Mouse (Mus musculus) v-Abl transformed pro-B cells (cell line): ENCODE data around the gene Ror1.

Source experiments
- in situ Hi-C, 2 experiments: fragments of 400-800 bp; cut with MboI; formaldehyde crosslinking; loops; one replicate each; pipeline ENCODE4 v1.15.1; 2025; ENCODE audit not compliant: unreplicated experiment in 2 of 2

The Ror1 gene

GRCm38 (mm10) chr4:100244250-100244649, 148.7 kb downstream of the Ror1 start:
- in situ Hi-C loops, result no loop called here

DNA sequence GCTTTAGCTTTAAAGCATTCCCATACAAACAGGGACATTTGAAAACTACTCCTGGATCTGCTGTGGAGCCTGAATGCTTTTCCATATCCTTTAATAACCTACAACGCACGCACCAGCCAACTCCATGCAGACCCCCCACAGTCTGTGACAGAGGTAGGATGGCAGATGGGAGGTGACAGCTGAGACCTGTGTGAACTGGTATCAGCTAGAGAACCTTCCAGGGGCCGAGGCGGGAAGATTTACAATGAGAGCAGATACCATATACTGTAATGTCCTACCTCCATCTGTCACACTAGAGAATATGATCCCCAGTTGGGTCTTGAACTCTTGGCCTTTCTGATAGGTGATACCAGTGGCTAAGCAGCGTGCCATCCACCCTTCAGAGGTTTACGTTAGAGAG, 149.1 kb downstream of the Ror1 start:
- in situ Hi-C loops, result no loop called here

GRCm38 (mm10) chr4:100247826-100248225, 152.2 kb downstream of the Ror1 start:
- in situ Hi-C loops, result no loop called here

GRCm38 (mm10) chr4:100248273-100248672, 152.7 kb downstream of the Ror1 start:
- in situ Hi-C loops, result no loop called here

- in situ Hi-C loops, result no loop called here
These were observed 155.7 kb downstream of the Ror1 start for GRCm38 (mm10) chr4:100251270-100251669.

- in situ Hi-C loops, result no loop called here
These were observed 156.5 kb downstream of the Ror1 start for GRCm38 (mm10) chr4:100252050-100252449.

GRCm38 (mm10) chr4:100252646-100253045, 157.1 kb downstream of the Ror1 start:
- in situ Hi-C loops, result no loop called here

- in situ Hi-C loops, result no loop called here
These were observed 157.8 kb downstream of the Ror1 start for GRCm38 (mm10) chr4:100253401-100253800.

- in situ Hi-C loops, result no loop called here
These were observed 158.2 kb downstream of the Ror1 start for GRCm38 (mm10) chr4:100253831-100254230.

- in situ Hi-C loops, result no loop called here
These were observed 162.9 kb downstream of the Ror1 start for GRCm38 (mm10) chr4:100258462-100258861.

DNA sequence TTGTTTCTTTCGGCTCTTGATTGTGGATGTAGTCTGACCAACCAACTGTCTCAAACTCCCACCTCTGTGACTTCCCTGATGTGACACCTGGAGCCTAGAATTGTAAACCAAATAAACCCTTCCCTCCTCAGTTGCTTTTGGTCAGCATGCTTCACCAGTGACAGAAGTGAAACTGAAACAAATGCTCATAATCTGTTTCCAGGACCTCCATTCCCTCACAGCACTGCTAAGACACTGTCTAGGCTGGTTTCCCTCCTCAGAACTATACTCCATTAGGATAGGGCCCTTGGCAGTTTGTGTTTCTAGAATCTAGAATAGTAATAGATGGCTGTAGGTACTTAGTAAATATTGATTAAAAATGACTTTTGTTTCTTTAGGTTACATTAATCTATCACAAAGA, 168.3 kb downstream of the Ror1 start:
- in situ Hi-C loops, result no loop called here

DNA sequence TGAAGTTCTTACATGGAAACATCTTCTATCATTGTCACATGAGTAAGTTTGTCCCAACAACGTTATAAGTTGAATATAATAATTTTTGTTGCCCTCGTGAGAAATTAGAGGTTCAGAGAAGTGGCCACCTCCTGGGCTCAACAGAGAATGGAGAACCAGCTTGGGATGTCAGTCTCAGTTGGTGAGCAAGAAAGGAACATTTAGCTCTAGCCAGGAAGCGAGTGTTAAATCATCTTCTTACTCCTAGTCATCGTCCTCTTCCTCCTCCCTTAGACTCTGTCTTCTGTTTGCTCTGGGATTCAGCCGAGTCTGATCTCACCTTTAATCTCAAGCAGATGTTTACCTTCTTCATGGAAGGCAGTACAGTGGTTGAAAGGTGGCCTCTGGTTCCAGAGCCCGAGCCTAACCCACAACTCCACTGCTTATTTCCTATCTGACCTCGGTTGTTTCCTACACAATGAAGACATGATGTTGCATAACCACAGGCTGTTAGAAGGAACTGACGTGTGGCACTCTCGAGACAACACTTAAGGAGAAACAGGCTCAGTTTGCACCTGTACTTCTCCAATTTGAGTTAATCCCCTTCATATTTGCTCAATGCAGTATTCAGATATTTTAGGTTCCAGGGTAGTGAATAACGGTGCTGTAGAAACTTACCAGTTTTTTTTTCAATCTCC, 175.6 kb downstream of the Ror1 start:
- in situ Hi-C loops, result no loop called here

GRCm38 (mm10) chr4:100271736-100272127, 176.1 kb downstream of the Ror1 start:
- in situ Hi-C loops, result no loop called here

- in situ Hi-C loops, result no loop called here
These were observed 177.8 kb downstream of the Ror1 start for GRCm38 (mm10) chr4:100273356-100273755.

DNA sequence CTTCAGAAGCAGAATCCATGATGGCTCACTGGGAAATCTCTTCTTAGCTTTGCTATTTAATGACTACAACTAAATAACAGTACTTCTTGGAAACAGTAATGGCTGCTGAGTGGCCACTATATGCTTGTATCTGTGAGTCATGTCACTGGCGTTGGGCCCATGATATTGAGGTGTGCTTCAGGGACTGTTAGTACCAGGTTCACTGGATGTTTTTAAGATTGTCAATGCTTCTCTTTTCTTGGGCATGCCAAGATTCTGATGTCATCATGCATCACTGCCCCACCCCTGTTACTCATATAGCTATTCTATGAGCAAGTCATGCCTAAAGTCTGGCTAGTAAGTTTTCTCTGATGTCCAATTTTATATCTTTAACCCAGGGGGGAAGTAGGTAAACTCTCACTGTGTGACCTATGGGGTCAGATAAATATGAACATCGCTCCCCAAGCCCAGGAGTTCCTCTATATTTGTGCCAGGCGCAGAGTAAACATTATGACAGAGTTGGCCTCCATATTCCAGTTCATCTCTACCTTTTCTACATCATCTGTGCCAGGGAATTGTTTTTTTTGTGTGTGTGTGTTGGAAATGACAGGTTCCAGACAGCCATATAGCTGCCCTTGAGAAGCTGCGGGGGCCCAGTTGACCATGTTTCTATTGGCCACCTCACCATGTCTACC, 178.4 kb downstream of the Ror1 start:
- in situ Hi-C loops, result no loop called here

DNA sequence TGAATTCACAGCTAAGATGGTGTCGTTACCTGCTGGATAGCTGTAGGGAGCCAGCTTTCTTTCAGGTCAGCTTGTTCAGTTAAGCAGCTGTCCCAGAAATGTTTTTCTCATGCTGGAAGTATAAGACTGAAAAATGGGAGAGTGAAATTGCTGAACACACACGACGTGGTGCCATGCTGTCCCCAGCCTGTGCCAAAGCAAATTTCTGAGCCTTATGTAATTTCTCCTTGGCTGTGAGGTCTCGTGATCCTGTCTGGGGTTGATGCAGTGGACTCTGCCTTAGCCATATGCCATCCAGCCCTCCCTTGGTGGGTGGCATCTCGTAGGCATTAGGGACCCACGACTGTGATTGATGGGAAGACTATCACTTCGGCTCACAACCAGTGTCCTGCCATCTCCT, 180.9 kb downstream of the Ror1 start:
- in situ Hi-C loops, result no loop called here

DNA sequence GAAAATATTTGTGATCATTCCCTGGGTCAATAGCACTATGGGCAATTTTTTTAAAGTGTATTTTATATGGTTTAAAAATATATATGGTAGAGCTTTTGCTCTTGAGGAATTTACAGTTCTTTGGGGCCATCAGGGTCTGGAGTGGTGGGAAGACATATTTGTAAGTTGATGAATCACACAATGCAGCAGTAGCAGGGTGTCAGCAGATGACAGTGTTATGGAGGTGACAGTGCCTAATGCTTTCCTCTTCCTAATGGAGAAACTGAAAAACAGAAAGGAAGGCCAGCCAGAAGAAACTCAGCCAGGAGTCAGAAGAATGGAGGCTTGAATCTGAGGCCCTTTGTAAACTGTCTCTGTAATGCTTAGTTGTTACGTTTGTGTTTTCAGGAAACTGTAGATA, 181.4 kb downstream of the Ror1 start:
- in situ Hi-C loops, result no loop called here

GRCm38 (mm10) chr4:100283171-100283880, 187.7 kb downstream of the Ror1 start:
- in situ Hi-C loops, result no loop called here

DNA sequence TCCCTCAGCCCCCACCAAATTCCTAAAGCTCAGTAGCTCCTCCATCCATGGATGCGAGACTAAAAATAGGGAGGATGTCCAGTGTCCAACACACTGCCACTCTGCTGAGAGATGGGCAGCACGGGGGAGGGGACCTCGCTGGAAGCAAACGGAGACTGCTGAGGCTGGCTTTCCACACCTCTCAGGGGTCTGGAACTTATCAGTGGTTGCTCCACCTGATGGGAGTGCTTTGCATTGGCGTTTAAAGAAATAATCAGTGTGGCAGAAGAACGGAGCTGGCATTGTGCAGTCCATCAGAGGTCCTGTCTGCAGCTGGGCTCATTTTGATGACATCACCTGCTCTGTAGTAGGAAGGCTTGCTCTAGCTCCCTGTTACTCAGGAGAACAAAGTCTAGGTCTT, 188.9 kb downstream of the Ror1 start:
- in situ Hi-C loops, result no loop called here

GRCm38 (mm10) chr4:100286111-100286541, 190.5 kb downstream of the Ror1 start:
- in situ Hi-C loops, result no loop called here

DNA sequence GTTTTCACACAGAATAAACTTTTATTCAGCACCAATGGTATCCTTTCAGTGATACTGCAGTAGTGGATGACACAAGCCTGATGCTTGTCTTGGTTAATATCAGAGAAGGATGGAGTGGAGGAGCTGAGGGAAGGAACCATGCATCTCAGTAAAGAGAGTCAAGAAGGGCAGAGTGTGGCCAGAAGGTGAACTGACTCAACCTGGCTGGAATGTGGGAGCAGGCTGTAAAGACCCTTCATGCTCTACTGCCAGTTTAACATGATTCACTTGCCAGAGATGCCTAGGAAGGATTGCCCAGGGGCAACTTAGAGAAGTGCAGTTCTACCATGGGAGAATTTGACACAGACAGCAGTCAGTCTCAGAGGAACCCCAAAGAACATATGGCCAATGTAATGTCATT, 191.2 kb downstream of the Ror1 start:
- in situ Hi-C loops, result no loop called here

GRCm38 (mm10) chr4:100287829-100288228, 192.2 kb downstream of the Ror1 start:
- in situ Hi-C loops, result no loop called here
